Mouse (Mus musculus): ENCODE measurements at regions not wholly inside any gene's neighbourhood (a gene's known extent, or its start where the extent isn't known, plus 50 kb on each side); places are given as distances from the start of the nearest gene placed in this dataset.

DNA sequence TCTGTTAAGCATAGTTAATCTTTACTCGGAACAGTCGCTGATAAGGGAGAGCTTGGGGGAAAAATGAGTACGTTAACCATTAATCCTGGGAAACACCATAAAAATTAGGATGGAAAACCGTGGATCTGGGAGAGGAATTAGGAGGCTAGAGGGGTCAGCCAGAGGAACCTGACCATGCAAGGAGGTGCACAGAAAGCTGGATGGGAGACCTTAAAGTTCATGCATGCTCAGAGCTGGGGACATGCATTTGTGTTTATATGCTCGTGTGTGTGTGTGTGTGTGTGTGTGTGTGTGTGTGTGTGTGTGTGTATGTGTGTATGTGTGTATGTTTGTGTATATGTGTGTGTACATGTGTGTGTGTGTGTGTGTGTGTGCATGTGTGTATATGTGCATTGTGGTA, 143.2 kb upstream of the Irf2bp2 start:
- Histone ChIP-seq H3K4me3 (replicated peaks; ENCODE audit: low read length) (no peak overlapping the region), H3K9ac (ENCODE audit: low read length) (no peak overlapping the region), H3K27ac (ENCODE audit: low read length) (peak overlapping the region; percentile 100), H3K9me3 (replicated peaks; ENCODE audit: control insufficient read depth, low read length) (no peaks in the 10 kb centered on the region), H3K36me3 (ENCODE audit: control insufficient read depth, insufficient read depth, low read length) (no peaks in the 10 kb centered on the region), H3K4me2 (ENCODE audit: low read depth, low read length) (no peak overlapping the region), H3K4me1 (ENCODE audit: control insufficient read depth, insufficient read depth, low read length) (peaks cover 32% of the 10 kb centered on the region), H3K27me3 (ENCODE audit: control insufficient read depth, insufficient read depth, low read length) (no peaks in the 10 kb centered on the region)
- 36% methylated on average over 5 of the region's 5 CpGs for WGBS
- ATAC-seq (ENCODE audit: insufficient read depth, low FRiP score): no peak

DNA sequence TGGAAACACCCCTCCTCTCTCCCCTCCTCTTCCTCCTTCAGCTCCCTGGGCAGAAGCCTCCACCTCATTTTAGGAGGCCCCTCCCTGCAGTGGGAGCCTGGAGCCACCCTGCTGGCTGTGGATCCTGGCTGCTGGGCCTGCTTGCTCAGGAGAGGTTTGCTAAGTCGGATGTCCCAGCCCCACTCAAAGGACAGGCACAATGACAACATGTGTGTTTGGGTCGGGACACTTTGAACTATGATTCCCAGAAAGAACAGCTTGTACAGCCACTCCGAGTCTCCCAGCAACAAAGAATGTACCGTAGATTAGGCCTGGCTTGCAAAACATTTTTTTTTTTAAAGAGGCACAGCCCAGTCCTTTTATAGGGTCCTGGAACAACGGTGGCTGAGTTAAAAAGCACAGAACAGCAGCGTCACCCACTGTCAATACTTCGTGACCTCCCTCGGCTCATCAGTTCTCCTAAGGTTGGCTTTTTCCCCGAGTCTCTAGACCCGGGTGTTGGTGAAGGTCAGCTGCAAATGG, 142.7 kb upstream of the Irf2bp2 start:
- no peaks in the 10 kb centered on the region for H3K36me3 ChIP-seq (ENCODE audit: control insufficient read depth, insufficient read depth, low read length)
- H3K9ac ChIP-seq (ENCODE audit: low read length): peak overlapping the region; percentile 67
- peak; percentile 71 for ATAC-seq (ENCODE audit: insufficient read depth, low FRiP score)
- no peak overlapping the region for H3K4me3 ChIP-seq (replicated peaks; ENCODE audit: low read length)
- H3K9me3 ChIP-seq (replicated peaks; ENCODE audit: control insufficient read depth, low read length): no peaks in the 10 kb centered on the region
- H3K27me3 ChIP-seq (ENCODE audit: control insufficient read depth, insufficient read depth, low read length): no peaks in the 10 kb centered on the region
- peak overlapping the region; percentile 100 for H3K27ac ChIP-seq (ENCODE audit: low read length)
- H3K4me1 ChIP-seq (ENCODE audit: control insufficient read depth, insufficient read depth, low read length): peaks cover 32% of the 10 kb centered on the region
- peak overlapping the region; percentile 32 for H3K4me2 ChIP-seq (ENCODE audit: low read depth, low read length)
- 10% methylated on average over 10 of the region's 10 CpGs for WGBS

DNA sequence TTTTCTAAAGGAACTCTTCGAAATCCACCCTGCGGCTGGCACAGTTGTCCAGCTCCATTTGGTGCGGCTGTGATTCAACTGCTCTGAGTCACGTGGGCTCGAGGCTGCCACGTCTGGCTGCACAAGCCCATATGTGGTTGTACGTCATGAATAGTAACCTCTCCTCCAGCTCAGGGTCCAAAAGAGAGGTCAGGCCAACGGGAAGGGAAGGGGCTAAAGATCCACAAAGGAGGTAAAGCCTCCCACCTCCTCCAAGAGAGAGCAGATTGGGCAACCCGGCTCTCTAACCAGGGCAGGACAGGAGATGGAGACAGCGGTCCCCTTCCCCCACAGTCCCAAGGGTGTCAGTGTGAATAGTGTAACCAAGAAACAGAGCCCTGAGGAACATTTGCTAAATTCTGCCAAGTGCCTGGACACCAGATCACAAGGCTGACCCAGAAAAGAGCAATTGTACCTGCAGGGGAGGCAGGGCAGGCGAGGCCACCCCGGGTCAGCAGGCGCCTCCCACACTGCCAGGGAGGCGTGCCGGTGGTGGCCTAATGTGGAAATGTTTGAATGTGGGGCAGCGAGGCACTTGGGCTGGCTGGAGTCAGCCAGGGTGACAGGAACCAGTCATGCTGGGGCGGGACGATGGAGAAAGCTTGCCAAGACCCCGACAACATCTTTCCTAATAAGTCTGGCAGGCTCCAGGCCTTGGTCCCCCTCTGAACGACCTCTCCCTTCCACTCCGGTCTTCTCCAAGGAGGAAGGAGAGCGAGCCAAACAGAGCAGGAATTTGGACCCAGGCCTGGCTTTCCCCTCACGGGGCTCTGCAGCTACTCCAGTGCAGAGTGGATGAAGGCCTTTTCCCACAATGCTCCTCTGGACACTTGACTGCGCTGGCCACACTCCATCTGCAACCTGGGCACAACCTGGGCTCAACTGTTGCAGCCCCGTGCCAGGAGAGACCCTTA, 142.0 kb upstream of the Irf2bp2 start:
- Histone ChIP-seq H3K4me1 (ENCODE audit: control insufficient read depth, insufficient read depth, low read length) (peaks cover 32% of the 10 kb centered on the region), H3K9ac (ENCODE audit: low read length) (peak overlapping the region; percentile 67), H3K27me3 (ENCODE audit: control insufficient read depth, insufficient read depth, low read length) (no peaks in the 10 kb centered on the region), H3K4me2 (ENCODE audit: low read depth, low read length) (peak overlapping the region; percentile 32), H3K9me3 (replicated peaks; ENCODE audit: control insufficient read depth, low read length) (no peaks in the 10 kb centered on the region), H3K27ac (ENCODE audit: low read length) (peak overlapping the region; percentile 100), H3K4me3 (replicated peaks; ENCODE audit: low read length) (no peak overlapping the region), H3K36me3 (ENCODE audit: control insufficient read depth, insufficient read depth, low read length) (no peaks in the 10 kb centered on the region)
- peak; percentile 87 for ATAC-seq (ENCODE audit: insufficient read depth, low FRiP score)
- WGBS: 14% methylated on average over 25 of the region's 25 CpGs

DNA sequence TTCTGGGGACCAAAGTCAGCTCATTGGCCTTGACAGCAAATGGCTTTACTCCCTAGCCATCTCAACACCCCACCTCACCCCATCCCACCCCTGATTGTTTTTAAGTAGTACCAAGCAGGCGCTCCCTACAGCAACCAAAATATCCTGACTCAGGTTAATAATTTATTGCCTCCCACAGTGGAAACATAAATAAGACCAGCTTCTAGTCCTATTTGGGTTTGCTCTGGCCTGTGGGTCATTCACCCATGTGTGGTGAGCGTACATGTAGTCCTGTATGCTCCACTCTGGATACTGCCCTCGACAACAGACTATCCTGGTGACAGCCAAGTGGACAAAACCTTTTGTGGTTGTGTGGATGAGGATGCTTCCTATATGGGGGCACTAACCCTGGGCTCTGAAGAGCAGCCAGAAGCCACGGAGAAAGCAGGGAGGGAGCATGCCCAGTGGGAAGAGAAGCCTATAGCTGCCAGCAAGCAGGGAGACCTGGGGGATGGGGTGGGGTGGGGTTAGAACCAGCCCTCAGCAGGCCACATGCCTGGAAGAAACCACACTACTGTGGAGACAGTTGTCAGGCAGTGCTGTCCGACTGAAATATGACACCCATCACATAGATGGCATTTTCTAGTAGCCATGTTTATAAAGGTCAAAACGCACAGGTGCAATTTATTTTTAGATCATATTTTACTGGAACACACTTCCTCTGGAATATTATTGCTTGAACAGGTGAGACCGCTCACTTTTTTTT, 141.1 kb upstream of the Irf2bp2 start:
- Histone ChIP-seq H3K4me2 (ENCODE audit: low read depth, low read length) (0 out of 2 replicates have a peak overlapping the region, but pooled peaks have one; percentile 32), H3K4me3 (replicated peaks; ENCODE audit: low read length) (no peak overlapping the region), H3K9me3 (replicated peaks; ENCODE audit: control insufficient read depth, low read length) (no peaks in the 10 kb centered on the region), H3K36me3 (ENCODE audit: control insufficient read depth, insufficient read depth, low read length) (no peaks in the 10 kb centered on the region), H3K27ac (ENCODE audit: low read length) (peak overlapping the region; percentile 100), H3K4me1 (ENCODE audit: control insufficient read depth, insufficient read depth, low read length) (peaks cover 37% of the 10 kb centered on the region), H3K27me3 (ENCODE audit: control insufficient read depth, insufficient read depth, low read length) (no peaks in the 10 kb centered on the region), H3K9ac (ENCODE audit: low read length) (no peak overlapping the region)
- no peak for ATAC-seq (ENCODE audit: insufficient read depth, low FRiP score)
- 37% methylated on average over 7 of the region's 7 CpGs for WGBS

DNA sequence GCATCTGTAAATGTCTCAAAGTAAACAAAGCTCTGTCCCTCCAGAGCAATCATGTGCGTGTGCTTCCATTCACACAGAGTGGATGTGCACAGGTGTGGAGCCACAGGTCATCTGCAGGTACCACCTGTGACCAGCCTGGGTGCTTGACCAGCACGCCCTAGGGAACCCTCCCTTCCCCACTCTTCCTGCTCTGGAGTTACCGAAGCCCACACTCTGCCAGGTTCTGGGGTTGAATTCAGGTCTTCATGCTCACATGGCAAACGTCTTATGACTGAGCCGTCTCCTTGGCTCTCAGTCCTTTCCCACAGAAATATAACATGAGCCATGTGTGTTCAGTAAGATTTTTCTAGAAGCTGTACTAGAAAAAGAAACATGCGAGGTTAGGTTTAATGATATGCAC, 140.0 kb upstream of the Irf2bp2 start:
- no peak for ATAC-seq (ENCODE audit: insufficient read depth, low FRiP score)
- no peak overlapping the region for H3K9ac ChIP-seq (ENCODE audit: low read length)
- peaks cover 42% of the 10 kb centered on the region for H3K4me1 ChIP-seq (ENCODE audit: control insufficient read depth, insufficient read depth, low read length)
- no peak overlapping the region for H3K4me2 ChIP-seq (ENCODE audit: low read depth, low read length)
- H3K9me3 ChIP-seq (replicated peaks; ENCODE audit: control insufficient read depth, low read length): no peaks in the 10 kb centered on the region
- 68% methylated on average over 6 of the region's 6 CpGs for WGBS
- no peak overlapping the region for H3K4me3 ChIP-seq (replicated peaks; ENCODE audit: low read length)
- H3K27ac ChIP-seq (ENCODE audit: low read length): peak overlapping the region; percentile 100
- no peaks in the 10 kb centered on the region for H3K36me3 ChIP-seq (ENCODE audit: control insufficient read depth, insufficient read depth, low read length)
- H3K27me3 ChIP-seq (ENCODE audit: control insufficient read depth, insufficient read depth, low read length): no peaks in the 10 kb centered on the region

DNA sequence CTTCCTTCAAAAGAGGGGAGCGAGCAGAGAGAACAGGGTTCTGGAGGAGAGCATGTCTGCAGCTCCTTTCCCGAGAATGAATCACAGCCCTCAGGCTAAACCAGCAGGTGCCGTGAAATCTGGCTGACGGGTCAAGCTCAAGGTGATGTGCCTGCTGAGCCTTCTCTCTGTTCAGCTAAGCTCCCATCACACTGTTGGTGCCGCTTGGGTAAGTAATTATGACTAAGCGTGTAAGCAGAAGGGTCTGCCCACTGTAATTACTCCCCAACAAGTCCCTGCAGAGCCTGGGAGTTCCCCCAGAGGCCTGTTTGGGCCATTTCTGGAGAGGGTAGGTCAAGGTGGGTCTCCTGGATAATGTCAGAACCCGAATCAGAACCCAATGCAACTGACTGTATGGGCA, 139.5 kb upstream of the Irf2bp2 start:
- Histone ChIP-seq H3K4me2 (ENCODE audit: low read depth, low read length) (no peak overlapping the region), H3K27ac (ENCODE audit: low read length) (peak overlapping the region; percentile 100), H3K4me1 (ENCODE audit: control insufficient read depth, insufficient read depth, low read length) (peaks cover 45% of the 10 kb centered on the region), H3K9me3 (replicated peaks; ENCODE audit: control insufficient read depth, low read length) (no peaks in the 10 kb centered on the region), H3K9ac (ENCODE audit: low read length) (no peak overlapping the region), H3K36me3 (ENCODE audit: control insufficient read depth, insufficient read depth, low read length) (no peaks in the 10 kb centered on the region), H3K27me3 (ENCODE audit: control insufficient read depth, insufficient read depth, low read length) (no peaks in the 10 kb centered on the region), H3K4me3 (replicated peaks; ENCODE audit: low read length) (no peak overlapping the region)
- ATAC-seq (ENCODE audit: insufficient read depth, low FRiP score): no peak
- WGBS: 69% methylated on average over 7 of the region's 7 CpGs

DNA sequence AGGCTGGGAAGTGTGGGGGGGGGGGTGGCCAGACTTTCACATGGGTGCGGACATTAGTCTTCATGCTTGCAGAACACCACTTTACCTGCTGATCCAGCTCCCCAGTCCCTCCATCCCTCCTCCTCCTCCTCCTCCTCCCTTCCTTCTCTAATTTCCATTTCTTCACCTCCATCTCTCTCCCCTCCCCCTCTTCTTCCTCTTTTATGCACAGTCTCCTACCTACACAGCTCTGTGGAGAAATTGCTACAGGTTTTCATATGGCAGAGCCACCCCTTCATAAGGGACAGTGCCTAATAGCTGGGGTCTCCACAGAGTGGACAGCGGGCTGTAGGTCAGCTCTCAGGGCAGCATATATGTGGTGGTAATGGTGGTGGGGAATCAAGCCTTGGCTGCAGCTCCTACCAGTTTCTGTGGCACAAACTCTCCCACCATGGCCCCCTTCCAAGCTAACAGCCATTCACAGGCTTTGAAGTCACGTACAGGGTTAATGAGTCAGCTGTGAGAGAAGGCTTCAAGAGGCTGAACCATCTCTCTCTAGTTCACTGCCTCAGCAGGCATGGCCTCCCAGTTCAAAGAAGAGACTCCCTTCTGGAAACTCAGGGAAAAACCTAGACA, 136.3 kb upstream of the Irf2bp2 start:
- H3K9ac ChIP-seq (ENCODE audit: low read length): no peak overlapping the region
- no peaks in the 10 kb centered on the region for H3K27me3 ChIP-seq (ENCODE audit: control insufficient read depth, insufficient read depth, low read length)
- H3K9me3 ChIP-seq (replicated peaks; ENCODE audit: control insufficient read depth, low read length): peaks cover 5% of the 10 kb centered on the region; the same call in 1 of the 2 replicates
- H3K4me3 ChIP-seq (replicated peaks; ENCODE audit: low read length): no peak overlapping the region
- no peak overlapping the region for H3K27ac ChIP-seq (ENCODE audit: low read length)
- H3K4me1 ChIP-seq (ENCODE audit: control insufficient read depth, insufficient read depth, low read length): peaks cover 28% of the 10 kb centered on the region
- H3K36me3 ChIP-seq (ENCODE audit: control insufficient read depth, insufficient read depth, low read length): no peaks in the 10 kb centered on the region
- ATAC-seq (ENCODE audit: insufficient read depth, low FRiP score): no peak
- WGBS: 88% methylated on average over 3 of the region's 3 CpGs
- H3K4me2 ChIP-seq (ENCODE audit: low read depth, low read length): no peak overlapping the region

DNA sequence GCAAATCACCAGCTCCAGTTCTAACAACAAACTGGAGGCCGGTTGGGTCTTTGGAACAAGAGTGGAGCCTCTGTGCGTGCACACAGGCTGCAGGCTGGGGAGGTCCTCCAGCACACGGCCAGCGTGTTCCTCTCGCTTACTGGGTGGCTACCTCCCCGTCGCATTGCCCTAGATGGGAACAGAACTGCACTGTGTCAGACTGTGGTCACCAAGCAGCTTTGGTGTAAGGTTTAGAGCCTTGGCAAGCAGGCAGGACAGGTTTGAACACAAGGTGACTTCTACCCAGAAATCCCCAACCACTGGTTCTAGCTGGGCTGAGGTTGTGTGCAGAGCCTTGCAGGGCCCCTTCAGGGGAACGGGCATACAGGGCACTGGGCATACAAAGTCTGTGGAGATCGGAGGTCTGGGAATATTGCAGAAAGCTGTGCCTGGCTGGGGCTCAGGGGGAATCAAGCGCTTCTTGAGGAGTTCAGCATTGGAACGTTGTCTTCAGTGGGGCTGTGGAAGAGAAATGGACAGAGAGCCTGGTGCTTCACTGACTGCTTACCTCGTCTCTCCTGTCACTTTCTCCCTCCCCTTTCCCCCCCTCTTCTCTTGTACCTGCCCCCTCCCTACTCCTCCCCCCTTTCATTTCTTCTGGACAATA, 135.3 kb upstream of the Irf2bp2 start:
- H3K4me2 ChIP-seq (ENCODE audit: low read depth, low read length): no peak overlapping the region
- H3K9ac ChIP-seq (ENCODE audit: low read length): peak overlapping the region; percentile 44; the same call in 1 of the 2 replicates
- WGBS: 63% methylated on average over 12 of the region's 12 CpGs
- H3K27me3 ChIP-seq (ENCODE audit: control insufficient read depth, insufficient read depth, low read length): no peaks in the 10 kb centered on the region
- peaks cover 22% of the 10 kb centered on the region for H3K4me1 ChIP-seq (ENCODE audit: control insufficient read depth, insufficient read depth, low read length)
- no peaks in the 10 kb centered on the region for H3K36me3 ChIP-seq (ENCODE audit: control insufficient read depth, insufficient read depth, low read length)
- no peak overlapping the region for H3K4me3 ChIP-seq (replicated peaks; ENCODE audit: low read length)
- ATAC-seq (ENCODE audit: insufficient read depth, low FRiP score): no peak
- peaks cover 5% of the 10 kb centered on the region; the same call in 1 of the 2 replicates for H3K9me3 ChIP-seq (replicated peaks; ENCODE audit: control insufficient read depth, low read length)
- H3K27ac ChIP-seq (ENCODE audit: low read length): no peak overlapping the region; the same call in 1 of the 2 replicates
